ENCODE assay signal across 1 mouse cellular context in the genomic region with DNA sequence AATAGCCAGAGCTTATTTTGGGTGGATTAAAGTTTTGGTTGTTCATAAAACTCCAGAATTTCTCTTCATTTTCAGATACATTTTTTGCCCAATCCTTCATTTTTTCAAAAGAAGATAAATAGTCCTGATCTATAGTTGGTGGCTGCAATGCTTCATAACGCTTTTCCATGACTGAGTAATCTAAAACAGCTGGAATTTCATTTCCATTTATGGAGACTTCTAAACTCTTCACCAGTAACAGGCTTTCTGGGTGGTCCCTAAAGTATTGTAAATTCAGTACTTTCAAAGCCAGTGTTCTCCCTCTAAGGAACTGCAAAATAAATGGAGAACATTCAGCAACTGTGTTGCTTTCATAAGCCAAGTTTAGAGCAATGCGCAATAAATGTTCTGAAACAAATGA. TPM values are rescaled to one million over a fixed set of nuclear protein-coding genes. Genes with fewer than 3 reads are reported as not detected.
"Had no signal": no experiment of that assay in that cellular context is flagged by ENCODE, and none has a peak within 500 bp of the region (broad histone marks: within the 10 kb centered on the region; RNA-seq: fewer than 3 reads in every experiment).

No protein-coding gene starts in this region.

RNA-seq across cellular contexts. Expression of a gene that starts 34.8 kb away (rescaled TPM):
- polyA plus RNA-seq: hindbrain, embryonic 11.5 days had no signal
